Mouse (Mus musculus): ENCODE measurements around the gene Slc12a9. TPM values are rescaled to one million over a fixed set of nuclear protein-coding genes. Genes with fewer than 3 reads are reported as not detected.

Gene Slc12a9
- polyA plus RNA-seq, 1 experiment from 2014 or later = 25.1 TPM

GRCm38 (mm10) chr5:137343869-137344268 lies 10.5 kb upstream of the Slc12a9 start:
- no peak for ATAC-seq (ENCODE audit: low FRiP score, low read depth)
- H3K4me2 ChIP-seq (replicated peaks) = no peak overlapping the region
- no peaks in the 10 kb centered on the region for H3K36me3 ChIP-seq
- H3K9me3 ChIP-seq = 0 out of 2 replicates have a peak, but pooled peaks cover 3% of the 10 kb centered on the region
- peaks cover 26% of the 10 kb centered on the region for H3K4me1 ChIP-seq
- no peaks in the 10 kb centered on the region for H3K27me3 ChIP-seq (replicated peaks)
- H3K4me3 ChIP-seq = no peak overlapping the region
- H3K27ac ChIP-seq = no peak overlapping the region
- H3K9ac ChIP-seq = no peak overlapping the region

DNA sequence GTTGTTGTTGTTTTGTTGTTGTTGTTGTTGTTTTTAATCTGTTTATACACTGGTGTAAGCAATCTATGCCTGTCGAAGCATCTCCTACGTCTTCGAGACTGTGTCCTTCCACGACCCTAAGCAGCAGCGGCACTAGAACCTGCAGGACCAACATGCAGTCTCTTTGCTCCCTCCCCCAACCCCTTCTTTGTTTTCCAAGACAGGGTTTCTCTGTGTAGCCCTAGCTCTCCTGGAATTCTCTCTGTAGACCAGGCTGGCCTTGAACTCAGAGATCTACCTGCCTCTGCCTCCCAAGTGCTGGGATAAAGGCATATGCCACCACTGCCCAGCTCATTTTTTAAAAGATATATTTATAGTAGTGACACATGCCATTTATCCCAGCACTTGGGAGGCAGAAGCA lies 10.0 kb upstream of the Slc12a9 start:
- Histone ChIP-seq H3K9ac (no peak overlapping the region), H3K4me2 (replicated peaks) (no peak overlapping the region), H3K4me1 (peaks cover 25% of the 10 kb centered on the region), H3K27ac (no peak overlapping the region), H3K27me3 (replicated peaks) (no peaks in the 10 kb centered on the region), H3K9me3 (0 out of 2 replicates have a peak, but pooled peaks cover 3% of the 10 kb centered on the region), H3K36me3 (no peaks in the 10 kb centered on the region), H3K4me3 (no peak overlapping the region)
- WGBS = 96% methylated on average over 5 of the region's 5 CpGs
- no peak for ATAC-seq (ENCODE audit: low FRiP score, low read depth)

DNA sequence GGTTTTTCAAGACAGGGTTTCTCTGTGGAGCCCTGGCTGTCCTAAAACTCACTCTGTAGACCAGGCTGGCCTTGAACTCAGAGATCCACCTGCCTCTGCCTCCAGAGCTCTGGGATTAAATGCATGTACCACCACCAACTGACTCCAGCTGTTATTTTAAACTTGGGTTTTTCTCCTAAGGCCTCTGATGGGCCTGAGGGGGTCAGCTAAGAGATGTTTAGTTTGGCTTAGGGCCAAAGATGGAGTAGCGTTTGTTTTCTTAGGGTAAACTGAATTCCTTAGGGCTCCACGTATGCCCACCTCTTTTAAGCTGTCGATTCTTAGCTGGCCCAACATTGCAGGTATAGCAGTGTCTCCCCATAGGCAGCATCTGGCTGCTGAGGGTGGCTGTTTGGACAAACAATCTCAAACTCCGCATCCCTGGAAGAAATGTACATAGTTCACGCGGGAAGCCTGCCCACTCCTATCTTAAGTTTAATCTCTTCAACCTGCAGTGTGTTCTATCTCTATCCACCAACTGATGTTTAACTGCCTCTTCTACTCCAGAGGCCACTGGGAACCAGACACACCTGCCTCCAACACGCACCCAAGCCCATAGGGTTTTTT lies 9.1 kb upstream of the Slc12a9 start:
- Histone ChIP-seq H3K9me3 (0 out of 2 replicates have a peak, but pooled peaks cover 3% of the 10 kb centered on the region), H3K4me2 (replicated peaks) (no peak overlapping the region), H3K27me3 (replicated peaks) (no peaks in the 10 kb centered on the region), H3K9ac (no peak overlapping the region), H3K36me3 (no peaks in the 10 kb centered on the region), H3K4me1 (peaks cover 21% of the 10 kb centered on the region), H3K4me3 (no peak overlapping the region), H3K27ac (no peak overlapping the region)
- no peak for ATAC-seq (ENCODE audit: low FRiP score, low read depth)
- 83% methylated on average over 7 of the region's 7 CpGs for WGBS

DNA sequence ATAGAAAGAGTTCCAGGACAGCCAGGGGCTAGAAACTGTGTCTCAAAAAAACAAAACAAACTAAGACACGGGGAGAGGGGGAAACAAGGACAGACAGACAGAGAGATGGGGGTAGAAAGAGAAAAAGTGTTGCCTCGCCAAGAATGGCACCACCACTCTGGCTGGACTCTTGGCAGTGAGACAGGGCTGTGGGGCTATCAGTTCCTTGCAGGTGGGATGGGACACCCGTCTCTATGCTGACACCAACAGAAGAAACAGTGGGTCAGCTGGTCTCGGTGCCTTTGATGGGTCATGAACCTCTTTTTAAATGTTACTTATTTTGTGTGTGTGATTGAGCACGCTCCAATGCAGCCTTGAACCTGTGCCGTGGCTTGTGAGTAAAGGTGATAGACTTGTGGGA lies 6.8 kb upstream of the Slc12a9 start:
- Histone ChIP-seq H3K9ac (no peak overlapping the region), H3K27ac (no peak overlapping the region)

DNA sequence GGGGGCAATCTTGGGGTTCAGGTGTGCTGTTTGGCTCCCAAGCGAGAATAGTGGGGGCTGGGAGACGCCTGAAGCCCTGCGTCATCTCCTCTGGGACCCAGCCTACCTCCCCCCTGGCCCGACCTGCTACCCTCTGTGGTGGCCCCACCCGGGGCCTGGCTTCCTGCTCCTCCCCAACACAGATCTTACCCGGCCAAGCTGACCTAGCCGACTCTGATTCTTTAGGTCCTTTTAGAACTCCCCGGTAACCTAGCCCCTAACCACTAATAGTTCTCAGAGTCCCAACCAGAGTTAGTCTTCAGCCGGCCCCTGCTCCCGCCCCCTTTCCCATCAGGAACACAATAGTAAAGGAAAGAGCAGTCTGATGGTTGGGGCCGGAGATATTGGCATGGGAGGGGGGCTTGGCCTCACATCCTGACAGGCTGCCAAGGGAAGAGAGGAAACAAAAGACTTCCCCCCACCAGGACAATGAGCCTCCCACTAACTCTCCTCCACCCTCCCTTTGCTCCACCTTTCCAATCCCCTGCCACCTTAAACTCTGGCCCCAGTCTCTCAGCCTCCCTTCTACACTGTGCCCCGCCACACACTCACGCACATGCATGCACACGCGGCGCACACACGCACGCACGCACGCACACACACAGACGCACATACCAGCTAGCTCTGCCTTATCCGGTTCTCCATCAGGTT lies 6.0 kb upstream of the Slc12a9 start:
- ATAC-seq (ENCODE audit: low FRiP score, low read depth) = peak; percentile 38; the same call in 1 of the 2 replicates
- H3K4me1 ChIP-seq = peaks cover 17% of the 10 kb centered on the region
- H3K9ac ChIP-seq = peak overlapping the region; percentile 56
- peak overlapping the region; percentile 78 for H3K4me2 ChIP-seq (replicated peaks)
- 0 out of 2 replicates have a peak, but pooled peaks cover 3% of the 10 kb centered on the region for H3K9me3 ChIP-seq
- 0 out of 2 replicates have a peak overlapping the region, but pooled peaks have one; percentile 3 for H3K27ac ChIP-seq
- no peaks in the 10 kb centered on the region for H3K36me3 ChIP-seq
- no peaks in the 10 kb centered on the region for H3K27me3 ChIP-seq (replicated peaks)
- 9% methylated on average over 22 of the region's 22 CpGs for WGBS
- peak overlapping the region; percentile 32 for H3K4me3 ChIP-seq

More for the DNA sequence above, 6.8 kb upstream of the Slc12a9 start:
- Histone ChIP-seq H3K4me3 (no peak overlapping the region), H3K36me3 (no peaks in the 10 kb centered on the region), H3K4me2 (replicated peaks) (peak overlapping the region; percentile 78), H3K27me3 (replicated peaks) (no peaks in the 10 kb centered on the region), H3K9me3 (0 out of 2 replicates have a peak, but pooled peaks cover 3% of the 10 kb centered on the region), H3K4me1 (peaks cover 17% of the 10 kb centered on the region)
- 74% methylated on average over 6 of the region's 6 CpGs for WGBS
- no peak for ATAC-seq (ENCODE audit: low FRiP score, low read depth)

GRCm38 (mm10) chr5:137338663-137339289 lies 5.4 kb upstream of the Slc12a9 start:
- peak overlapping the region; percentile 78 for H3K4me2 ChIP-seq (replicated peaks)
- ATAC-seq (ENCODE audit: low FRiP score, low read depth) = 0 out of 2 replicates have a peak, but pooled peaks have one; percentile 14
- H3K9me3 ChIP-seq = 0 out of 2 replicates have a peak, but pooled peaks cover under 1% of the 10 kb centered on the region
- no peak overlapping the region for H3K27ac ChIP-seq
- peaks cover 17% of the 10 kb centered on the region for H3K4me1 ChIP-seq
- H3K36me3 ChIP-seq = no peaks in the 10 kb centered on the region
- peak overlapping the region; percentile 56 for H3K9ac ChIP-seq
- 2% methylated on average over 11 of the region's 11 CpGs for WGBS
- peak overlapping the region; percentile 32 for H3K4me3 ChIP-seq
- H3K27me3 ChIP-seq (replicated peaks) = no peaks in the 10 kb centered on the region

DNA sequence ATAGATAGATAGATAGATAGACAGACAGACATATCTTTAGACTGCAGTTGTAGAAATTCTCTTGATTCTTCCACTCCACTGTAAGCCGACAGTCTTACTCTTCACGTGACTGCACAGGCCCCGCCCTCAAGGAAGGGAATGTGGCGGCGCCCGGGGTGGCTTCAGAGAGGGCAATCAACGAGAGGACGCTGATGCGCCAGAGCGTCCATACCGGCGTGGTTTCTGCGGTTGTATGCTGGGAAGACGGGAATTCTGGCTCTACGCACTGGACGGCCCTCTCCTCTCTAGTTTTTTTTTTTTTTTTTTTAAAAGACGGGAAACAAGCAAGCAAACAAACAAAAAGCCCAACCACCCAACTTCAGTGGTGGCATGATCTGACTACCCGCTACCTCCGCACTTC lies 4.9 kb upstream of the Slc12a9 start:
- peak; percentile 71 for ATAC-seq (ENCODE audit: low FRiP score, low read depth)
- Histone ChIP-seq H3K4me1 (peaks cover 17% of the 10 kb centered on the region), H3K4me3 (peak overlapping the region; percentile 32), H3K27me3 (replicated peaks) (no peaks in the 10 kb centered on the region), H3K36me3 (no peaks in the 10 kb centered on the region), H3K9ac (peak overlapping the region; percentile 56), H3K4me2 (replicated peaks) (peak overlapping the region; percentile 78), H3K27ac (no peak overlapping the region), H3K9me3 (no peaks in the 10 kb centered on the region)
- WGBS = under 1% methylated on average over 19 of the region's 19 CpGs

- no peaks in the 10 kb centered on the region for H3K27me3 ChIP-seq (replicated peaks)
- no peaks in the 10 kb centered on the region for H3K9me3 ChIP-seq
- no peak for ATAC-seq (ENCODE audit: low FRiP score, low read depth)
- H3K27ac ChIP-seq = no peak overlapping the region
- no peak overlapping the region for H3K4me2 ChIP-seq (replicated peaks)
- WGBS = 66% methylated on average over 8 of the region's 8 CpGs
- no peak overlapping the region for H3K4me3 ChIP-seq
- peaks cover 24% of the 10 kb centered on the region for H3K4me1 ChIP-seq
- H3K36me3 ChIP-seq = no peaks in the 10 kb centered on the region
- H3K9ac ChIP-seq = no peak overlapping the region
These were observed 3.8 kb upstream of the Slc12a9 start for GRCm38 (mm10) chr5:137337190-137337589.

- no peak overlapping the region for H3K4me2 ChIP-seq (replicated peaks)
- H3K27me3 ChIP-seq (replicated peaks) = no peaks in the 10 kb centered on the region
- no peak for ATAC-seq (ENCODE audit: low FRiP score, low read depth)
- no peaks in the 10 kb centered on the region for H3K36me3 ChIP-seq
- H3K27ac ChIP-seq = no peak overlapping the region
- no peak overlapping the region for H3K9ac ChIP-seq
- H3K4me1 ChIP-seq = peaks cover 27% of the 10 kb centered on the region
- no peaks in the 10 kb centered on the region for H3K9me3 ChIP-seq
- WGBS = 68% methylated on average over 6 of the region's 6 CpGs
- H3K4me3 ChIP-seq = no peak overlapping the region
These were observed 1.7 kb upstream of the Slc12a9 start for GRCm38 (mm10) chr5:137335066-137335465.

GRCm38 (mm10) chr5:137334317-137334716 lies 920 bp upstream of the Slc12a9 start:
- Histone ChIP-seq H3K9me3 (no peaks in the 10 kb centered on the region), H3K4me1 (peaks cover 22% of the 10 kb centered on the region), H3K4me3 (no peak overlapping the region), H3K9ac (no peak overlapping the region), H3K4me2 (replicated peaks) (peak overlapping the region; percentile 93), H3K27me3 (replicated peaks) (no peaks in the 10 kb centered on the region), H3K27ac (no peak overlapping the region), H3K36me3 (no peaks in the 10 kb centered on the region)
- 61% methylated on average over 10 of the region's 10 CpGs for WGBS
- no peak for ATAC-seq (ENCODE audit: low FRiP score, low read depth)

DNA sequence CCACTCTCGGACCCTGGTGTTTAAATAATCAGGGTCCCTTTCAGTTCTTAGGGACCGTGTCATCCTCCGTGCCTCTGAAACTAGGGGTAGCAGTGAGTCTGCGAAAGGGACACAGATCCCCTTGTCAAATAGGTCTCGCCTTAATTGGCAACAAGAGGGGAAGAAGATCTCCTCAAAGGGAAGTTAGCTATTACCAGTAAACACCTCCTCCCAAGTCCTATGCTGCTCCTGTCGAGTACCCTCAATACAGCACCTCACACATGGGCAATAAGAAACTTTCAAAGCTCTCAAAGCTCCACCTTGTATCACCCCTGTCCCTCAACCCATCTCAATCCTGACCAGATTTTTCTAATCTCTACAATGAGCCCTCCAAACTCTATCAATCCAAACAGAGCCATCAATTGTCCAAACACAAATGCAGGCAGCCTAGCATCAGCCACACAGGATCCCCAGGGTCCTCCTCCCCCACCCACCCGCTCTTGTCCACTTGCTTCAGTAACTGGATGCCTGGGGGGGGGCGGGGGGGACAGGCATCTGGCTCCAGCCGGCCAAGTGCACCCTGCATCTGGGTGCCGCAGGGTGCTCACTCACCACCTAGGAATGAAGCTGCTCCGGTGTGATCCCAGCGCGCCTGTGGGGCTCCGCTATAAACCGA lies 413 bp downstream of the Slc12a9 start:
- Histone ChIP-seq H3K4me3 (peak overlapping the region; percentile 66), H3K4me2 (replicated peaks) (peak overlapping the region; percentile 93), H3K9me3 (no peaks in the 10 kb centered on the region), H3K4me1 (peaks cover 14% of the 10 kb centered on the region), H3K9ac (peak overlapping the region; percentile 74), H3K27me3 (replicated peaks) (no peaks in the 10 kb centered on the region), H3K36me3 (peaks cover 3% of the 10 kb centered on the region; the same call in 1 of the 2 replicates), H3K27ac (peak overlapping the region; percentile 66; the same call in 1 of the 2 replicates)
- WGBS = 13% methylated on average over 15 of the region's 15 CpGs
- ATAC-seq (ENCODE audit: low FRiP score, low read depth) = no peak; the same call in 1 of the 2 replicates

DNA sequence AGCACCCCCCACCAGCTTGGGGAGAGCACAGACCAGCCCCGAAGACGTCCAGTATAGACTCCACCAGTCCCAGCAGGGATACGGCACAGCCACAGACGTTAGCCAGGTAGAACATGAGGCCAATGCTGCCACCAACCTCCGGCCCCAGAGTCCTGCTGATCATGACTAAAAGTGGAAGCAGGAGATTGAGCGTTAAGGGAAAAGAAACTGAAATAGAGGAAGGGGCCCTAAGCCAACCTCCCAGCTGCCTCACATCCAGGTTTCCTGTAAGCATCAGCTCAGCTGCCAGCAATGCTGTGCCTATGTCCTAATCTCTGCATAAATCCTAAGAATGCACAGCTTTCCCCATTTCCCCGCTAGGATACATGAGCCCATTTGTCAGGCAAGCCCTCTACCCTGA lies 2.5 kb downstream of the Slc12a9 start:
- H3K4me2 ChIP-seq (replicated peaks) = no peak overlapping the region
- no peak overlapping the region for H3K27ac ChIP-seq
- peaks cover 11% of the 10 kb centered on the region for H3K4me1 ChIP-seq
- no peak for ATAC-seq (ENCODE audit: low FRiP score, low read depth)
- H3K27me3 ChIP-seq (replicated peaks) = no peaks in the 10 kb centered on the region
- H3K36me3 ChIP-seq = peaks cover 17% of the 10 kb centered on the region
- no peaks in the 10 kb centered on the region for H3K9me3 ChIP-seq
- H3K4me3 ChIP-seq = no peak overlapping the region
- H3K9ac ChIP-seq = no peak overlapping the region
- WGBS = 95% methylated on average over 7 of the region's 7 CpGs

All from neural tube, embryonic 12.5 days (tissue).